Mouse (Mus musculus) embryonic fibroblast, embryonic 13.5 days (primary cell): Measurements from ENCODE around the gene Ing5. TPM values are rescaled to one million over a fixed set of nuclear protein-coding genes. Genes with fewer than 3 reads are reported as not detected.
"Not testable (repeated sequence)": the region's sequence is repeated elsewhere in the genome, so short reads cannot be mapped to it uniquely, and the experiment has no call there.

Experiments used
- H3K27ac ChIP-seq: 2 replicates; pipeline ENCODE4 v1.5.1; 2012; ENCODE audit warnings: low read length, control low read depth, inconsistent platforms; ENCODE audit not compliant: insufficient read depth
- H3K4me1 ChIP-seq: 2 replicates; pipeline ENCODE4 v1.6.1; 2011; ENCODE audit warnings: low read length; ENCODE audit not compliant: control insufficient read depth, insufficient read depth
- H3K4me3 ChIP-seq: 2 replicates; pipeline ENCODE4 v1.5.1; 2011; ENCODE audit warnings: mild to moderate bottlenecking, control low read depth, low read length; ENCODE audit not compliant: insufficient read depth
- CTCF ChIP-seq: IDR thresholded peaks from 2 replicates; pipeline ENCODE4 v1.5.1; 2011; ENCODE audit warnings: mild to moderate bottlenecking, control low read depth, low read length, moderate library complexity, borderline replicate concordance; ENCODE audit not compliant: insufficient read depth
- POLR2A ChIP-seq: IDR thresholded peaks from 2 replicates; pipeline ENCODE4 v1.6.1; 2011; ENCODE audit warnings: low read depth, mild to moderate bottlenecking, control low read depth, low read length, moderate library complexity
- polyA plus RNA-seq: library from polyadenylated mRNA; stranded (reverse); fragments of >200 nt; gene quantifications from 2 replicates; pipeline ENCODE4 v1.2.4, GENCODE M21; 2011; ENCODE audit warnings: low read depth; ENCODE audit not compliant: missing spikeins, insufficient read length

Ing5 gene
- polyA plus RNA-seq: 10.6 and 10.7 TPM in 2 replicates

- H3K27ac ChIP-seq: peak within 1 kb of the TSS; percentile 90
- TF ChIP-seq POLR2A: peak; percentile 68
- TF ChIP-seq CTCF: peak; percentile 78
These were observed at the start of gene Ing5 for GRCm38 (mm10) chr1:93803556-93804507. TSS of gene Ing5 (plus strand) at chr1:93803965.

GRCm38 (mm10) chr1:93754573-93755290 is 49.0 kb upstream of the Ing5 start, which contains the start of gene Thap4:
TSS of gene Thap4 (minus strand) at chr1:93754864.
- Histone ChIP-seq H3K27ac (peak within 1 kb of the TSS; percentile 49), H3K4me3 (peak within 1 kb of the TSS; percentile 98), H3K4me1 (0 out of 2 replicates have a peak, but pooled peaks cover 2% of the 10 kb centered on the region)
- TF ChIP-seq POLR2A (peak; percentile 85), CTCF (no peak)

More at GRCm38 (mm10) chr1:93803556-93804507, at the start of gene Ing5:
- 0 out of 2 replicates have a peak, but pooled peaks cover 2% of the 10 kb centered on the region for H3K4me1 ChIP-seq
- peak within 1 kb of the TSS; percentile 89 for H3K4me3 ChIP-seq

- peak overlapping the region; percentile 98 for H3K4me3 ChIP-seq
- peak overlapping the region; percentile 34; the same call in 1 of the 2 replicates for H3K27ac ChIP-seq
- 0 out of 2 replicates have a peak, but pooled peaks cover 2% of the 10 kb centered on the region for H3K4me1 ChIP-seq
- no peak for TF ChIP-seq POLR2A
- TF ChIP-seq CTCF: no peak
These were observed 48.5 kb upstream of the Ing5 start for GRCm38 (mm10) chr1:93755291-93755610.

DNA sequence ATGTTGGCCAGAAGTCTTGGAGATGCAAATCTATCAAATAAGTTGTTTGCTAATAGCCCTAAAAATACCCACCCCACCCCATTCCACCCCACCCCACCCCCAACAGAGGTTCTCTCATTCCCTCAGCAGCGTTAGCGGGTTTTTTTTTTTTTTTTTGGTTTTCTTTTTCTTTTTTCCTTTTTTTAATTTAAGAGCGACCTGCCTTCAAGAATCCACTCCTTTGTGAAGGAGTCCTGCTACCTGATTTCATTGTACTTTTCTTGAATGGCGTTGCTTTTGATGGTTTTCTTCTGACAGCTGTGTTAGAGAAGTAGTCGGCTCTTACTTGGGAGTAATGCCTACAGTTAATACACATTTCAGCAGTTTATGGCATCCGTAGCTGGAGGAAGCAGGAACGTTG is 48.1 kb upstream of the Ing5 start:
- peak overlapping the region; percentile 98 for H3K4me3 ChIP-seq
- 0 out of 2 replicates have a peak, but pooled peaks cover 2% of the 10 kb centered on the region for H3K4me1 ChIP-seq
- no peak overlapping the region for H3K27ac ChIP-seq
- TF ChIP-seq CTCF: no peak
- no peak for TF ChIP-seq POLR2A

DNA sequence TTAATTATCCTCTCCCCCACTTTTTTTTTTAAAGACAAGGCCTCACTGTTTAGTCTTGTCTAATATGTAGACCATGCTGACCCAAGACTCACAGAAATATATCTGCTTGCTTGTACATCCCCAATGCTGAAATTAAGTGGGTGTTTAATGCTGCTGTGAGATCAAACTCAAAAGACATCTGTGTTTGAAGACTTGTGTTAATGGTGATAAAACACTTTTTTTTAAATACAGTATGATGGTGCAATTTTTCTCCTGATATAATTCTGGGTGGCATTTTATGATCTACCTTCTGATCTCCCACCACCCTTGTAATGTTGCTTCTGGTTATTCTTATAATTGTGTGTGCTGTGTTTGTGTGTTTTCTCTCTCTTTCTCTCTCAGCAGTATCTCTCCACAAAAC is 47.6 kb upstream of the Ing5 start:
- no peak overlapping the region for H3K4me3 ChIP-seq
- TF ChIP-seq CTCF: no peak

GRCm38 (mm10) chr1:93760076-93760475 is 43.7 kb upstream of the Ing5 start:
- TF ChIP-seq POLR2A (no peak), CTCF (no peak)
- no peaks in the 10 kb centered on the region for H3K4me1 ChIP-seq

More for the DNA sequence above, 47.6 kb upstream of the Ing5 start:
- Histone ChIP-seq H3K4me1 (0 out of 2 replicates have a peak, but pooled peaks cover 2% of the 10 kb centered on the region), H3K27ac (no peak overlapping the region)

DNA sequence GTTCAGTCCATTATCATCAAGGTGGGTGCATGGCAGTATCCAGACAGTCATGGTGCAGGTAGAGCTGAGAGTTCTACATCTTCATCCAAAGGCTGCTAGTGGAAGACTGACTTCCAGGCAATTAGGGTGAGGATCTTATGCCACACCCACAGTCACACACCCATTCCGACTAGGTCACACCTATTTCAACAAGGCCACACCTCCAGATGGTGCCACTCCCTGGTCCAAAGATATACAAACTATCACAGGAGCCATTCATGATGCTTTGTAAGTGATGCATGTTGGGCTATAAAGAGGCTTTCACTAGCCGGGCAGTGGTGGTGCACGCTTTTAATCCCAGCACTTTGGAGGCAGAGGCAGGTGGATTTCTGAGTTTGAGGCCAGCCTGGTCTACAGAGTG is 40.2 kb upstream of the Ing5 start:
- H3K4me3 ChIP-seq, H3K27ac ChIP-seq, H3K4me1 ChIP-seq: not testable (repeated sequence)

More at GRCm38 (mm10) chr1:93760076-93760475, 43.7 kb upstream of the Ing5 start:
- no peak overlapping the region for H3K27ac ChIP-seq
- no peak overlapping the region for H3K4me3 ChIP-seq

DNA sequence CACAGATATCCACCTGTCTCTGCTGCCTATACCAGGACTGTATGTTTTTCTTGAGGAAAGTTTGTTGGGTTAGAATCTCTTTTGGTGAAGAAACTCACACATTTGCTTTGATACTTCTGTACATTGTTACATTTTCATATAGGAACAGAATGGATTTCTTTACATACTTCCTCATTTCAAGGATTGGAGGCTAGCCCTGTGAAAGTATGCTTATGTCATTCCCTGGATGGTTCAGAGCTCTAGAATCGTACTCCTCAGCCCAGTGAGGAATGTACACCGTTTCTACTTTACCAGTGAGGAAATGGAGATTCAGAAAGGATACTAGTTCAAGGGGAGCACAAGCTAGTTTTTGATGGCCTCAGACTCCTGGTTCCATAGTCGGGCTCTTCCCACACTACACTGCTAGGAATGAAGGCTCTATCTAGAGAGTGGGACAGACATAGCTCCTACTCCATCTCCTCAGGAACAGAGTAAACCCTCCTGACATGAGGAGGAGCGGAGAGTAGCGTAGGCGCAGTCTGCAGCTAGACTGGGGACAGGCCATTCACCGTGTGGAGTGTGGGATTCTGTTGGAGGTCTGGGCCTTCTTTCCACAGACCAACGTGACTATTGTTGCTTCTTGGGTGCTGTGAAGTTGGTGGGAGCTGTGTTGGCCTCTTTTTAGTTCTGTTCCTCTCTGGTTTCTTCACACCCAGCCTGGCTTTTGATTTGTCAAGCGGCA is 38.7 kb upstream of the Ing5 start:
- TF ChIP-seq POLR2A (no peak), CTCF (no peak)
- Histone ChIP-seq H3K4me1 (no peaks in the 10 kb centered on the region), H3K4me3 (no peak overlapping the region), H3K27ac (no peak overlapping the region)

- Histone ChIP-seq H3K4me1 (no peaks in the 10 kb centered on the region), H3K4me3 (no peak overlapping the region), H3K27ac (no peak overlapping the region)
- TF ChIP-seq POLR2A (no peak), CTCF (no peak)
These were observed 36.2 kb upstream of the Ing5 start for GRCm38 (mm10) chr1:93767600-93767999.
